Mouse (Mus musculus) thymus, adult 2 months (tissue): Measurements from ENCODE around the gene Hint3. TPM values are rescaled to one million over a fixed set of nuclear protein-coding genes. Genes with fewer than 3 reads are reported as not detected.

Experiments used
- DNase-seq: peaks from one replicate; pipeline ENCODE4 v3.0.0; 2021
- H3K27ac ChIP-seq: fragments of 200-500 bp; 2 replicates; pipeline ENCODE4 v1.5.1; 2012; ENCODE audit warnings: low read length, control low read depth; ENCODE audit not compliant: control insufficient read depth, insufficient read depth
- H3K27me3 ChIP-seq: fragments of 200-500 bp; 2 replicates; pipeline ENCODE4 v1.6.1; 2012; ENCODE audit warnings: mild to moderate bottlenecking, low read length, moderate library complexity, mixed read lengths; ENCODE audit not compliant: control insufficient read depth, insufficient read depth
- H3K36me3 ChIP-seq: fragments of 200-500 bp; 2 replicates; pipeline ENCODE4 v1.6.1; 2012; ENCODE audit warnings: mild to moderate bottlenecking, low read length, moderate library complexity; ENCODE audit not compliant: control insufficient read depth, insufficient read depth
- H3K4me1 ChIP-seq: fragments of 200-500 bp; replicated peaks from 2 replicates; pipeline ENCODE4 v1.6.1; 2012; ENCODE audit warnings: low read length; ENCODE audit not compliant: control insufficient read depth, insufficient read depth
- H3K4me3 ChIP-seq: fragments of 200-500 bp; 2 replicates; pipeline ENCODE4 v1.5.1; 2012; ENCODE audit warnings: mild to moderate bottlenecking, low read length, control low read depth, moderate library complexity; ENCODE audit not compliant: control insufficient read depth, insufficient read depth
- CTCF ChIP-seq: fragments of 200-500 bp; IDR thresholded peaks from 2 replicates; pipeline ENCODE4 v1.5.1; 2012; ENCODE audit warnings: mild to moderate bottlenecking, control low read depth, low read length, moderate library complexity, borderline replicate concordance; ENCODE audit not compliant: control insufficient read depth, poor library complexity, insufficient read depth; ENCODE audit errors: extremely low read depth
- POLR2A ChIP-seq: fragments of 200-500 bp; IDR thresholded peaks from 2 replicates; pipeline ENCODE4 v1.6.1; 2012; ENCODE audit warnings: mild to moderate bottlenecking, low read length, control low read depth, moderate library complexity; ENCODE audit not compliant: control insufficient read depth, poor library complexity, insufficient read depth; ENCODE audit errors: extremely low read depth
- WGBS: fragments of 180-500 bp; shearing (Covaris S2); methylation state at CpG from one replicate; pipeline ENCODE4 v1.1.7; 2018; 5-methylcytosine and 5-hydroxymethylcytosine counted together
- polyA plus RNA-seq: library from polyadenylated mRNA; depleted of rRNA; stranded (reverse); fragments of >200 nt; gene quantifications from 2 replicates; pipeline ENCODE4 v1.2.3, GENCODE M21; 2012; rRNA removed

Gene Hint3
- polyA plus RNA-seq: 7.7 and 8.8 TPM in 2 replicates

GRCm38 (mm10) chr10:30629513-30629912 lies at the start of gene Hint3:
Gene Hint3 (minus strand): TSS chr10:30629632.
- Histone ChIP-seq H3K4me1 (no peaks in the 10 kb centered on the region), H3K4me3 (no peak within 1 kb of the TSS), H3K36me3 (no peaks in the 10 kb centered on the region), H3K27me3 (no peaks in the 10 kb centered on the region), H3K27ac (no peak within 1 kb of the TSS)
- WGBS: 90% methylated on average over 3 of the region's 3 CpGs
- TF ChIP-seq CTCF (no peak), POLR2A (no peak)
- DNase-seq: no peak

GRCm38 (mm10) chr10:30678051-30678450 lies 48.6 kb upstream of the Hint3 start:
- DNase-seq: no peak
- WGBS: 78% methylated on average over 2 of the region's 2 CpGs
- no peaks in the 10 kb centered on the region for H3K4me1 ChIP-seq
- no peaks in the 10 kb centered on the region for H3K27me3 ChIP-seq
- no peak overlapping the region for H3K27ac ChIP-seq
- no peaks in the 10 kb centered on the region for H3K36me3 ChIP-seq
- no peak overlapping the region for H3K4me3 ChIP-seq
- no peak for TF ChIP-seq POLR2A
- no peak for TF ChIP-seq CTCF

GRCm38 (mm10) chr10:30674825-30675224 lies 45.4 kb upstream of the Hint3 start:
- no peak overlapping the region for H3K4me3 ChIP-seq
- no peaks in the 10 kb centered on the region for H3K27me3 ChIP-seq
- WGBS: 60% methylated on average over 3 of the region's 3 CpGs
- DNase-seq: no peak
- H3K4me1 ChIP-seq: no peaks in the 10 kb centered on the region
- no peak overlapping the region for H3K27ac ChIP-seq
- H3K36me3 ChIP-seq: no peaks in the 10 kb centered on the region
- TF ChIP-seq POLR2A (no peak), CTCF (no peak)

GRCm38 (mm10) chr10:30666580-30666979 lies 37.1 kb upstream of the Hint3 start:
- no peaks in the 10 kb centered on the region for H3K36me3 ChIP-seq
- no peak for DNase-seq
- H3K4me1 ChIP-seq: no peaks in the 10 kb centered on the region
- no peak for TF ChIP-seq POLR2A
- no peak overlapping the region for H3K4me3 ChIP-seq
- H3K27ac ChIP-seq: no peak overlapping the region
- no peaks in the 10 kb centered on the region for H3K27me3 ChIP-seq
- WGBS: 48% methylated on average over 2 of the region's 2 CpGs

- 27% methylated on average over 6 of the region's 6 CpGs for WGBS
- no peaks in the 10 kb centered on the region for H3K27me3 ChIP-seq
- no peaks in the 10 kb centered on the region for H3K36me3 ChIP-seq
- no peak for TF ChIP-seq POLR2A
- TF ChIP-seq CTCF: no peak
- H3K4me3 ChIP-seq: no peak overlapping the region
- no peak for DNase-seq
- H3K4me1 ChIP-seq: peaks cover 3% of the 10 kb centered on the region; the same call in 1 of the 2 replicates
- no peak overlapping the region for H3K27ac ChIP-seq
Measured at GRCm38 (mm10) chr10:30660564-30661328, 31.3 kb upstream of the Hint3 start.

GRCm38 (mm10) chr10:30655655-30656054 lies 26.2 kb upstream of the Hint3 start:
- peaks cover 8% of the 10 kb centered on the region; the same call in 1 of the 2 replicates for H3K36me3 ChIP-seq
- peak; percentile 13 for DNase-seq
- TF ChIP-seq CTCF (no peak), POLR2A (no peak)
- peaks cover 8% of the 10 kb centered on the region for H3K4me1 ChIP-seq
- H3K4me3 ChIP-seq: peak overlapping the region; percentile 74
- H3K27me3 ChIP-seq: no peaks in the 10 kb centered on the region
- peak overlapping the region; percentile 88 for H3K27ac ChIP-seq
- under 1% methylated on average over 5 of the region's 5 CpGs for WGBS
